Mouse (Mus musculus): Measurements from ENCODE around the gene Nr5a2. TPM values are rescaled to one million over a fixed set of nuclear protein-coding genes. Genes with fewer than 3 reads are reported as not detected.
"Not testable (repeated sequence)": the region's sequence is repeated elsewhere in the genome, so short reads cannot be mapped to it uniquely, and the experiment has no call there.

Gene Nr5a2
- polyA plus RNA-seq, 1 experiment = 33.9 TPM

GRCm38 (mm10) chr1:136823897-136824296 lies 136.4 kb downstream of the Nr5a2 start:
- Histone ChIP-seq H3K4me3 (ENCODE audit: low read depth, low read length) (no peak overlapping the region), H3K27ac (ENCODE audit: insufficient read depth, low read length) (no peak overlapping the region), H3K27me3 (ENCODE audit: control insufficient read depth, insufficient read depth, low read length, poor library complexity, severe bottlenecking) (no peaks in the 10 kb centered on the region), H3K36me3 (ENCODE audit: control insufficient read depth, insufficient read depth, low read length, poor library complexity, severe bottlenecking) (no peaks in the 10 kb centered on the region), H3K9ac (ENCODE audit: low read depth, poor library complexity, severe bottlenecking) (no peak overlapping the region), H3K4me1 (ENCODE audit: control insufficient read depth, insufficient read depth, low read length) (no peaks in the 10 kb centered on the region), H3K9me3 (replicated peaks; ENCODE audit: control insufficient read depth, insufficient read depth, low read length, poor library complexity, severe bottlenecking) (no peaks in the 10 kb centered on the region)
- TF ChIP-seq CTCF (IDR thresholded peaks at IDR 0.05; ENCODE audit: low read depth, low read length) (no peak), EP300 (IDR thresholded peaks at IDR 0.05; ENCODE audit: insufficient read depth, low read depth, low read length) (no peak), POLR2A (IDR thresholded peaks at IDR 0.05; ENCODE audit: insufficient read depth, low read length) (no peak)

GRCm38 (mm10) chr1:136800625-136801024 lies 159.6 kb downstream of the Nr5a2 start:
- TF ChIP-seq POLR2A (IDR thresholded peaks at IDR 0.05; ENCODE audit: insufficient read depth, low read length) (no peak), CTCF (IDR thresholded peaks at IDR 0.05; ENCODE audit: low read depth, low read length) (no peak), EP300 (IDR thresholded peaks at IDR 0.05; ENCODE audit: insufficient read depth, low read depth, low read length) (no peak)

DNA sequence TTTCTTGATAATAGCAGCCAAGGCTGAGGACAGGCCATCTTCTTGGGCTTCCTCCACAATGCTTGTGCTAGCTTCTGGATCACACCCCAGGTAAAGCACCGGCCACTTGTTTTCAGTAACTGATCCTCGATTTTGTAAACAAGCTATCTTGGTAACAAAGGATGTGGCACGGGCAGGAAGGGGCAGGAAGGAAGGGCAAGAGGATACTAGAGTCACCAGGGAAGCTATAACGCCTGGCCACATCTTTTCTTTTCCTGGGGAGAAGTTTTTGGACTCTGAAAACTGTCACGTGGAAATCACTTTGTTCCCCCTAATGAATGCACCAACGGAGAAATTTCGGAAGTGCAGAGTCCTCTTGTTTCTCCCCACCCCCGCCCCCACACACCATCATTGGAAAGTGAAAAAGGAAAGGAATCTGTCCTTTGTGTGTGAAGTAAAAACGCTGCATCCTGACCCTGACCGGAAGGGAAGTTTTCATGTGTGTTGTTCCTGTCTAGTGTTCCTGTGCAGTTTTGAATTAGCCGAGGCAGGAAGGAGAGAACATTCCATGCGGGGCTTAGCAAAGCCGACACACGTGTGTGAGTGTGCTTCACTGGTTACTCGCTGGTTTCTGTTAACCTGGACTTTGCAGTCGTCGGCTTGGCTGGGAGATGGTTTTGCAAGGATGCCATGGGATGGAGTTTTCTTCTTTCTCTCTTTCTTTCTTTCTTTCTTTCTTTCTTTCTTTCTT lies 163.7 kb downstream of the Nr5a2 start:
- H3K4me3 ChIP-seq (ENCODE audit: low read depth, low read length) = no peak overlapping the region
- no peaks in the 10 kb centered on the region for H3K9me3 ChIP-seq (replicated peaks; ENCODE audit: control insufficient read depth, insufficient read depth, low read length, poor library complexity, severe bottlenecking)
- TF ChIP-seq EP300 (IDR thresholded peaks at IDR 0.05; ENCODE audit: insufficient read depth, low read depth, low read length) (no peak), CTCF (IDR thresholded peaks at IDR 0.05; ENCODE audit: low read depth, low read length) (no peak), POLR2A (IDR thresholded peaks at IDR 0.05; ENCODE audit: insufficient read depth, low read length) (no peak)
- H3K27ac ChIP-seq (ENCODE audit: insufficient read depth, low read length) = no peak overlapping the region
- H3K36me3 ChIP-seq (ENCODE audit: control insufficient read depth, insufficient read depth, low read length, poor library complexity, severe bottlenecking) = no peaks in the 10 kb centered on the region
- H3K27me3 ChIP-seq (ENCODE audit: control insufficient read depth, insufficient read depth, low read length, poor library complexity, severe bottlenecking) = no peaks in the 10 kb centered on the region; the same call in 1 of the 2 replicates
- H3K4me1 ChIP-seq (ENCODE audit: control insufficient read depth, insufficient read depth, low read length) = peaks cover 2% of the 10 kb centered on the region
- no peak overlapping the region for H3K9ac ChIP-seq (ENCODE audit: low read depth, poor library complexity, severe bottlenecking)

More at GRCm38 (mm10) chr1:136800625-136801024, 159.6 kb downstream of the Nr5a2 start:
- Histone ChIP-seq H3K9ac (ENCODE audit: low read depth, poor library complexity, severe bottlenecking) (no peak overlapping the region), H3K27ac (ENCODE audit: insufficient read depth, low read length) (no peak overlapping the region), H3K4me3 (ENCODE audit: low read depth, low read length) (no peak overlapping the region), H3K36me3 (ENCODE audit: control insufficient read depth, insufficient read depth, low read length, poor library complexity, severe bottlenecking) (no peaks in the 10 kb centered on the region), H3K9me3 (replicated peaks; ENCODE audit: control insufficient read depth, insufficient read depth, low read length, poor library complexity, severe bottlenecking) (no peaks in the 10 kb centered on the region), H3K4me1 (ENCODE audit: control insufficient read depth, insufficient read depth, low read length) (peaks cover 2% of the 10 kb centered on the region), H3K27me3 (ENCODE audit: control insufficient read depth, insufficient read depth, low read length, poor library complexity, severe bottlenecking) (no peaks in the 10 kb centered on the region; the same call in 1 of the 2 replicates)

DNA sequence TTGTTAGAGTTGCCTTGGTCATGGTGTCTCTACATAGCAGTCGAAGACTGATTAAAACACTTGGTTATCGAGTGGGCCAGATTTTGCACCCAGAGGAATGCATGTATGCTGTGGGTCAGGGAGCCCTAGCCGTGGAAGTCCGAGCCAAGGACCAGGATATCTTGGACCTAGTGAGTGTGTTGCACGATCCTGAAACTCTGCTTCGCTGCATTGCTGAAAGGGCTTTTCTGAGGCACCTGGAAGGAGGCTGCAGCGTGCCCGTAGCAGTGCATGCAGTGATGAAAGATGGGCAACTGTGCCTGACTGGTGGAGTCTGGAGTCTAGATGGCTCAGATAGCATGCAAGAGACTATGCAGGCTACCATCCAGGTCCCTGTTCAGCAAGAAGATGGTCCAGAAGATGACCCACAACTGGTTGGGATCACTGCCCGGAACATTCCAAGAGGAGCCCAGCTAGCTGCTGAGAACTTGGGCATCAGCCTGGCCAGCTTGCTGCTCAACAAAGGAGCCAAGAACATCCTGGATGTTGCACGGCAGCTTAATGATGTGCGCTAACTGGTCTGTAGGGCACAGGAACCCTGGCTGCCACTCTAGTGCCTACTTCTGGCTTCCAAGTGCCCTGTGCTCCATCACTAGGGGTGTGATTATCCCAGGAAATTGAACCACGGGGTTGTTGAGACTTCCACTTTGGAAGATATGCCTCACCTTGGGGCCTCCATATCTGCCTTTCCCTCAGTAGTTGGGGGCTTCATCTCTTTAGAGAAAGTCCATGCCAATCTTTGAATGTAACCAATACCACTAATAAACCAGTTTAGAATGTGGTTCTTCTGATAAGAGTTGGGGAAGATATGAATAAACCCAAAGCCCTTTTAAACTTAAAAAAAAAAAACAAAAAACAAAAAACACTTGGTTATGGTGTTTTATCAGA lies 167.0 kb downstream of the Nr5a2 start:
- H3K27ac ChIP-seq (ENCODE audit: insufficient read depth, low read length); H3K9me3 ChIP-seq (replicated peaks; ENCODE audit: control insufficient read depth, insufficient read depth, low read length, poor library complexity, severe bottlenecking); H3K27me3 ChIP-seq (ENCODE audit: control insufficient read depth, insufficient read depth, low read length, poor library complexity, severe bottlenecking); H3K4me1 ChIP-seq (ENCODE audit: control insufficient read depth, insufficient read depth, low read length); H3K9ac ChIP-seq (ENCODE audit: low read depth, poor library complexity, severe bottlenecking); H3K36me3 ChIP-seq (ENCODE audit: control insufficient read depth, insufficient read depth, low read length, poor library complexity, severe bottlenecking); H3K4me3 ChIP-seq (ENCODE audit: low read depth, low read length): not testable (repeated sequence)
